Mouse (Mus musculus) regulatory T cell (primary cell): Measurements from ENCODE around the gene Ugt1a7c.
"Not testable (repeated sequence)": the region's sequence is repeated elsewhere in the genome, so short reads cannot be mapped to it uniquely, and the experiment has no call there.

Experiments used
- in situ Hi-C: fragments of 300-600 bp; cut with MboI, MseI; formaldehyde crosslinking; loops from one replicate; pipeline ENCODE4 v1.15.1; 2025; ENCODE audit warnings: high pct_unique_total_duplicates

Ugt1a7c gene

DNA sequence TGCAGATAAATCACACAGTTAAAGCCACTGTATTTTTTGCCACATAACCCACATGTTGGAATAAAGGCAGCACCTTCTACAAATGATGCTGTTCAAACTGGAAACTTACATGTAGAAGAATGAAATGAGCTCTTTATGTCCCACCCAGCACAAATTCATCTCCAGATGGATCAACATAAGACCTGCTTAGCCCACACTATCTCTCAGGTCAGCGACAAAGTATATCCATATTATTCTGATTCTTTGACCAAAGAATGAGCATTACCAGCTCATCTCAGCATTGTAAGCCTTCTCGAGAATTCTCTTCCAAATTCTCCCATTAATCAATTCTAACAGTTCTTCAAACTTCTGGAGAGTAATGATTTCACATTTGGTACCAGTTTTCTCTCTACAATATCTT is 127.4 kb downstream of the Ugt1a7c start:
- in situ Hi-C loops: no loop called here

DNA sequence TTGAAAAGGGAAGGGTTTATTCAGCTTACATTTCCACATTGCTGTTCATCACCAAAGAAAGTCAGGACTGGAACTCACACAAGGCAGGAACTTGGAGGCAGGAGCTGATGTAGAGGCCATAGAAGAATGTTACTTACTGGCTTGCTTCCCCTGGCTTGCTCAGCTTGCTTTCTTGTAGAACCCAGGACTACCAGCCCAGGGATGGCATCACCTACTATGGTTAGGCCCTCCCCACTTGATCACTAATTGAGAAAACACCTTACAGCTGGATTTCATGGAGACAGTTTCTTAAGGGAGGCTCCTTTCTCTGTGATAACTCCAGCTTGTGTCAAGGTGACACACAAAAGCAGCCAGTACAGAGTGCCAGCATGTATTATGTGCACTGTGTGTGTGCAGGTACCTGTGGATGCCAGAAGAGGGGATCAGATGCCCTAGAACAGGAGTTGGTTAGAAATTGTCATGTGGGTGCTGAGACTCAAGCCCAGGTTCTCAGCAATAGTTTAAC is 128.2 kb downstream of the Ugt1a7c start:
- in situ Hi-C loops: not testable (repeated sequence)

DNA sequence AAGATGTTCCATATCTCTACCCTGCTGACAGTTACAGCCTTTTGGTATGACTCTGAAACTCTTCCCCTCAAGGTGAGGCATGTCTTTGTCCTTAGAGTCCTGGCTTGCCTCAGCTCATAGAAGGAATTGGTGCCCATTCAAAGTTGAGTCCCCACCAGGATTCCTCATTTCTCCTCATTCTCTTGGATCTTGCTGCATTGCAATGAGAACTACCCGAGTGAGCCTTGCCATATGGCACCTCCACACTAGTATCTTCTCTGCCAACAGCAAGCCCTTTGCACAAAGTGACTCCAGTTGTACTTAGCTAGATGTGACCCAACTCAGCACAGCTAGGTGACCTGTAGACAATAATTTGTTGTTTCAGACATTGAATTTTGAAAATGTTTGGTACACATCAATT is 128.7 kb downstream of the Ugt1a7c start:
- in situ Hi-C loops: no loop called here

DNA sequence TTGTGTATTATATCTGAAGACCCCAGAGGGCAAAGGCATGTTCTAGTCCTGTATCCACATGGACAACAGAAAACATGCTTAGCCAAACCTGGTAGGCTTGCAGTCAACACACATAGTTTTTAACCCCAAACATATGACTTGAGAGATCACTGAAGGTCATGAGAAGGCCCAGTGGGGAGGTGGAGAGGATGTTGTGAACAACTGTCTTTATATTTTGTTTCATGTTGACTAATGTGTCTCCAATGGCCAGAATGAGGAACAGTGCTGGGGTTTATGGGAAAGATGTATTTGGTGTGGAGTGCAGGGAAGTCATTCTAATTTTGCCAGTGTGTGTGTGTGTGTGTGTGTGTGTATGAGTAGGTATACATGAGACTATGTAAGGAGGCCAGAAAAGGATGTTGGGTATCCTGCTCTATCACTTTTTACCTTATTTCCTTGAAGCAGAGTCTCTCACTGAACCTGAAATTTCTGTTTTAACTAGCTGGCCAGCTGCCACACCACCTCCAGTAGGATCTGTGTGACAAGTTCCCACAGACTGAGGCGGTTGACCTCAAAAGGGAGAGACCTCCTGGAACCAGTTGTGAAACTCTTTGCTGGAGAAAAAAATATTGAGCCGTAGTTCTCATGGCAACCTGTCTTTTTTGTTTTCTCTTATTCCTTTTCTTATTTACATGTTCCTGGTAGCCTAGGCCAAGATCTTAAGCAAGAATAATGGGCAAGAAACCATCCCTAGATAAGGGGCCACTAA is 129.3 kb downstream of the Ugt1a7c start:
- in situ Hi-C loops: no loop called here

DNA sequence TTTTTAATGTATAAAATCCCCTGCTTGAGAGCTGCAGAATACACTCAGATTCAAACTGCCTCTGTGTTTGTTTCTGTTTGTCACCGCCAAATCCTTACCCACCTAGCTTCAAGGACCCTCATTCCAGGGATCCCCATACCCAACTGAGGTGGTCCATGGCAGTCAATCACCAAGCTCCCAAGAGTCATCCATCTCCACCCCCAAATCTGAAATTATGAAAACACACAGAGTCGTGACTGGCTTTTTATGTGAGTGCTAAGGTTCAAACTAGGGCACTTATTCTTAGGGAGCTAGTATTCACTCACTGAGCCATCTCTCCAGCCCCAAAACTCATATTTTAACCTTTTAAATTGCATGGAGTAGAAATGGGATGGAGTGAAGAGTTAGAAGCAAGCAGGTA is 130.4 kb downstream of the Ugt1a7c start:
- in situ Hi-C loops: not testable (repeated sequence)

DNA sequence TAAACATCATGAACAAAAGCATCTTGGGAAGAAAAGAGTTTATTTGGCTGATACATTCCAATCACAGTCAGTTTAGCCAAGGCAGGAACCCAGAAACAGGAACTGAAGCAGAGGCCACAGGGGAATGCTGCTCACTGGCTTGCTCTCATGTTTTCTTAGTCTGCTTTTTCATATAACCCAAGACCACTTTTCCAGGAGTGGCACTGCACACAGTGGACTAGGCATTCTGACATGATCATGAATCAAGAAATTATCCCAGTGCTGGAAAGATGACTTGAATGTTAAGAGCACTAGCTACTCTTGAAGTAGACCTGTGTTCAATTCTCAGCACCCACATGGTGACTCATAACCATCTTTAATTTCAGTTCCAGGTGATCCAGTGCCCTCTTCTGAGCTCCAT is 130.9 kb downstream of the Ugt1a7c start:
- in situ Hi-C loops: no loop called here

DNA sequence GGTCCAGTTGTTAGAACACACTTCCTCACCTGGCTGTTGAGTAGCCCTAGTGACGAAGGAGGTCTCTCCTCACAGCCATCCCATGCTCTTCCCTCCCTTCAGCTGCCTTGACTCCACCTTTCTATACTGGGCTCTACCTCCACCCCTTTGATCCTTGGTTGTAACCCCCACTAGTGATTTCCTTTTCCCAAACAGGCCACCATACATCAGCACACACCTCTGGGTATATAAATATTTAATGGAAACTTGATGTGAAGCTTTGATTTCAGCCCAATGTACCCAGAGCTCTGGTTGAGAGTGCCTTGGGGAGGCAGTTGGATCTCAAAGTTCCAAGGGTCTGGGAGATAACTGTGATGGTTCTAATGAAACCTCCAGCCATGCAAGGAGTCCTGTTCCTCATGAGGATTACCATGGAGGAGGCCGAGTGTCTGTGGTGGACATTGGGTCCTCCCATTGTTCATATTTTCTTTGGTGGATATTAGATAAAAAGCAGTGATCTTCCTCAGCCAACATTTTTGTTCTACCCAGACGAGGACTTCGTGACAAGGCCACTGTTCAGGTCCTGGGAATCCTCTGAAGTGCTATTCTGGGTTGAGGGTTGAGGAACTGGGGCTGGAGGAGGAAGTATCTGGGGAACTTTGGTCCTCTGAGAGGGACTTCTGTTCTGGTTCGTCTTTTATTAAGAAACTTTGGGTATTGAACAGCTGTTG is 132.0 kb downstream of the Ugt1a7c start, which contains the start of gene Mroh2a:
Gene Mroh2a, plus strand, starts transcription at position 317 of the 710 bp plus-strand sequence.
- in situ Hi-C loops: no loop called here

DNA sequence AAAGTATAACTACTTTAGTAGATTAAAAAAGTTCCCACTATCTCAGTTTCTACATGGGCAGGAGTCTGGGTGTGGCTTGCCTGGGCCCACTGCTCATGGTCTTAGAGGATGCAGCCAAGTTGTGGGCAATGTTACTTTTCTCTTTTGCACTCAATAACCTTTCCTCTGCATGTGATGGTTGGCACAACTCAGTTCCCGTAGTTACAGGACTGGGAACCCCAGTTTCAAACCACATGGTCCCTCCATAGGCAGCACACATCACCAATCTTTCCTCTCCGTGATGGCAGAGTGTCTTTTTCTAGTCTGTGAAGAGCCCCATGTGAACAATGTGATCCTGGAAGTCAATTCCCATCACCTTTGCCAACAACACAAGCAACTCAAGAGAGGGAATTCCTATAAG is 132.6 kb downstream of the Ugt1a7c start:
- in situ Hi-C loops: no loop called here

DNA sequence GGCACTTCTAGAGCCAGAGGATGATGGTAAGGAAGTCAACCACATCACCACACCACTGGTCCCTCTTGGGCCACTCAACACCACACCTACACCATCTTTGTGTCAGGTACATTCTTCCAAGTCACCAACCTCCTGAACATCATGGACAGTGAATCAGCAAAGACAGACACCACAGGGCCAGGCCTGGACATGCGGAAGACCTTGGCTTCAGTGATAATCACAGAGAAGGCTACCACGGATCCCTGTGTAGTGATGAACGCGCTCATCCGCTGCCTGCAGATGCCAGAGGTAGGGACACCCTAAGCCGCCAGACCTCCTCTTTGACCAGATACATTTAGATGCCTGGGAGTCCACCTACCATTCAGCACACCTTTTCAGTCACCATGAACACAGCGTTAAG is 133.3 kb downstream of the Ugt1a7c start:
- in situ Hi-C loops: no loop called here

DNA sequence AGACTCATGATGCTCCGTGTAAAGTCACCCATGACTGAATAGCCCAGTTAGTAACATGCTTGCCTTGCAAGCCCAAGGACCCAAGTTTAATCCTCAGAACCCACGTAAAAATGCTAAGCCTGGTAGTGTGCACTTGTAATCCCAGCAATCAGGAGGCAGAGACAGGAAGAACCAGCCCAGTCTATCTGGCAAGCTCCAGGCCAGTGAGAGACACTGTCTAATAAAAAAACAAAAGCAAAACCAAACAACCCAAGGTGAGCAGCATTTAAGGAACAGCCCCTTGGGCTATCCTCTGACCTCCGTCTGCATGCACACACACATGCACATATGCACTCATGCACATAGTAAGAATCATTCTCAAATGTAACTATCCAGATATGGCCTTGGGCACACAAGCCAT is 134.7 kb downstream of the Ugt1a7c start:
- in situ Hi-C loops: no loop called here

DNA sequence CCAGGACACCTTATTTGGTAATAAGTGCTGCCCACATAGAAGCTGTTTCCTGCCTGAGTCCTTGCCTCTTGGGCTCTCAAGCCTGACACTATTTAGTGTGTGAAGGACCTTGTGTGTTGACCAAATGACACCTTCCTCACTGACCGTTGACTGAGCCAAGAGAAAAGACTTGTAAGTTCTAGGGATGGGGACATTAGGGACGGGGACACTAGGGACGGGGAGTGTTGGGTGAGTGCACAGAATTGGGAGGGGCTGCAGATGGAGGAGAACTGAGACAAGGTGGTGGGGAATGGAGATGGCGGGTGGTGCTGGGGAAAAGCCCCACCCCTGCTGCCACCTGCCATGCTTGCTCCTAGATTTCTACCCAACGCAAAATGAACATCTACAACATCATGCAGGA is 135.1 kb downstream of the Ugt1a7c start:
- in situ Hi-C loops: no loop called here

DNA sequence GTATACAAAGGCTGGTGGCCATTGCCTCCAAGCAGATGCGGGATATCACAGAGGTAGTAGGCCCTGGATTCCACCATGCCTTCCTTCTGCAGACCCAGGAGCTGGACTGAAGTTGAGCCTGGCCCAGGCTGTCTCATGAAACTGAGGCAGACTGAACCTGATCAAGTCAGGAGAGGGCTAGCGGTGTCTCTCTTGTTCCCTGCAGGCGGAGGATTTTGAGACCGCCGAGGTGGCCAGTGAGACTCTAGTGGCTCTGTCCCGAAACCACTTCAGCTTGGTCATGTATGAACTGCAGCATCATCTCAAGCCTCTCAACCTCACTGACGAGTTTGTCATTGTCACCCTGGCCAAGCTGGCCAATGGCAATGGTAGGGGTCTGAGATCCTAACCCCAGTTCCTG is 135.6 kb downstream of the Ugt1a7c start:
- in situ Hi-C loops: no loop called here

DNA sequence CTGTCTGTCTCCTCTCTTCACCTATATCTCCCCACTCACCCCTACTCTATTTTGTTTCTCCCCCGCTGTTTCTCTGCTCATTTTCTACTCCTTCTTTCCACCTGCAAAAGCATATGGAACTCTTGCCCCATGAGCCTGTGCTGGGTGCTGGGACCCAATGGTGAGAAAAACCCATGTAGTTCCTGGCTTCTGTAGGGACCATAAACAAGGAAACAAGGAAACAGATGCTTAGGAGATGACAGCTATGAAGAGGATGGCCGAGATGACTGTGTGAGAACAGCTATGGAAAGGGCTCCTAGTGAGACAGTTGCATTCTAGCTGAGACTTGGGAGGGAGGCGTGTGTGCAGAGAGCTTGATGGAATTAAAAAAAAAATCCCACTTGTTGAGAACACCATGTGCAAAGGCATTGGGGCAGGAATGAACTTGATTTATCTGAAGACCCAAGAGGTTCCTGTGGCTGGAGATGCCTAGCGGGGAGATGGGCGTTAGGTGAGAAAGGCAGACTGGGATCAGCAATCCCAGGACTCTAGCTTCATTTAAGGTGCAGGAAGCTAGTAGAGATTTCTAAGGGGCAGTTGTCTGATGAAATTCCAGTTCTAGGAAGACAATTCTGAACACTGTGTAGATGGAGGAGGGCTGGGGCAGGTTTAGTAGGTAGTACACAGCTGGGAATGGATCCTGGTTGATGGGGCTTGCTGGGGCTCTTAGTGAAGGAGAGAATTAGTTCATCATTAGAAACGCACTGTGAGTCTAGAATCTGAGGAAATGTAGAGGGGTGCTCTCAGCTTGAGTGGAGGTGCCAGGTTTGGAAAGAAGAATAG is 136.3 kb downstream of the Ugt1a7c start:
- in situ Hi-C loops: no loop called here

DNA sequence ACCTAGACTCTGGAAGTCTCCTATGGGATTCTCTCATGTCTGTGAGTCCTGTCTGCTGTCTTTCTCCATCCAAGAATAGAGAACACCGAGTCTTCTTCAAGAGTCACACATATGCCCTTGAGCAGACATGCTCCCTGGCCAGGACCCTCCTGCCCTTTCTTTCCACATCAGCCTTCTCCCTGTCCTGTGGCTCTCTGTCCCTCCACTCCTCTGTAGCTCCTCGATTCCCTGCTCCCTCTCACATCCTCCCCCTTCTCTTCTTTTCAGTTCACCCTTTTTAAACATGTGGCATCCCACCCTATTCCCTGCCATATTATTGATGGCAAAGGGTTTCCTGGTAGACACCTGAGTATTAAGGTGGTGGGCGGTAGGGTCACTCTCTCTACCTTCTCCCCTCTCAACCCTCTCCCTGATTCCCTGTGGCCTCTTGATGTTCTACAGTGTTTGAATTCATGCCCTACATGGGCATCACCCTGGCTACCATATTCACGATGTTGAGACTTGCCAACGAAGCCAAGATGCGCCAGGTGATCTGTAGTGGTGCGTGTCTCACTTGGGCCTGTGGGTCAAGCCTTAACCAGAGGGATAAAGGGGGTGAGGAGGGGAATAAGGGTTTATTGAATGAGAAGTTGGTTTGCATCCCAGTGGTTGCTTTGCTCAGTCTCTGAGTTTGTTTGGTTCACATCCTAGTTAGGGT is 137.1 kb downstream of the Ugt1a7c start:
- in situ Hi-C loops: no loop called here

DNA sequence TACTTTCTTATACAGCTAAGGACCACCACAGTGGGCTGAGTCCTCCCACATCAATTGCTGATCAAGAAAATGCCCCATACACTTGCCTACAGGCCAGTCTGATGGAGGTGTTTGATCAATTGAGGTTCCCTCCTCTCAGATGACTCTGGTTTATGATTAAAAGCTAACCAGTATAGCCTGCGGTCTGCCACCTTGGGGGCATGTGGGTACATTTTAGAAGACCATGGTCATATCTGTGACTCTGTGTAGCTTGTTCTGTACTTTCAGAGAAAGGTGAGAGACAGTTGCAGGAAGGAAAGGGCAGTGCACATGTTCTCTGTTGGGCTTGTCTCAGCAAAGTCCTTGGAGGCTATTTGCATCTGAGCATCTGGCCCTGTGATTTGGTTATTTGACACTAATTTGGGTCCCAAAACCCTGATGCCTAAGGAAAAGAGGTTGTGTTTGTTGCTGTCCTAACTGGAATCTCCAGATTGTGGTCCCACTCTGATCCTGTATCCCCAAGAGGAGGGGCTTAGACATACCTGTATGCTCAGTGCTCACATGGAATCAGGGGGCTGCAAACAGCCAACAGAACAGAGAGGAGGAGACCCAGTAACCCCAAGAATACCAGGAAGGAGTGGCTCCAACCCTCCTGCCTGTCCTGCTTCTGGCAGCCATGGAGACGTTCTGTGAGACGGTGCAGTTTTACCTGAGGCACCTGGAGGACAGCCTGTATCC is 138.0 kb downstream of the Ugt1a7c start:
- in situ Hi-C loops: no loop called here

DNA sequence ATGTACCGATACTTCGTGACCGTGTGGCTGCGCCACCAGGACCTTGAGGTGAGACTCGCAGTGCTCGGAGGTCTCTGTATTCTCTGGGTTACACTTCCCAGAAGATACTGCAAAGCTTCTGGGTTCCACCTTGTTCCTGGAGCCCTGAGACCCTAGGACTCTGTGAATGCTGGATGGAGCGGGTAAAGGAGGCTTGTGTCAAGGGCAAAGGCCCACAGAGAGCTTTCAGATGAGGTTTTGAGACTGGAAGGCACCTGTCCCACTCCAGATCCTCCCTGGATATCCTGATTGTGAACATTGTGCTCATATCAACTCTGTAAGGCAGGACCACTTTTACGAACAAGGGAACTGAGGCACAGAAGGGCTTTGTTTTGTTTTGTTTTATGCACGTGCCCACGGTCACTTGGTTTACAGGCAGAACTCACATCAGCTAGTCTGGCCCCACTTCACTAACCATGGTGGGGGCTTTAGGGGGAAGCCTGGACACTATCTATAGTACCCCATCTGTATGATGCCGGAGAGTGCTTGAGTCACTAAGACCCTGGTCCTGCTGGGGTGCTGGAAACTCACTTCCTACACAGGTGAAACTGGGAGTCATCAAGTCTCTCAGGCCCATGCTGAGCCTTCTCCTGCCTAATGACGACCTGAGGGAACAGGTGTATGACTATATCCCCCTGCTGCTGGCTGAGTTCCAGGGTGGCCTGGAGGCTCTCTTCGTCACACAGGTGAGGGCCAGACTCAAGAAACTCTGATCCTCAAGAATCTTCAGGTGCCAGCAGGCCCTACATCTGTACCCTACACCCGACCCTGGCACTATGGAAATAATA is 138.8 kb downstream of the Ugt1a7c start:
- in situ Hi-C loops: no loop called here

DNA sequence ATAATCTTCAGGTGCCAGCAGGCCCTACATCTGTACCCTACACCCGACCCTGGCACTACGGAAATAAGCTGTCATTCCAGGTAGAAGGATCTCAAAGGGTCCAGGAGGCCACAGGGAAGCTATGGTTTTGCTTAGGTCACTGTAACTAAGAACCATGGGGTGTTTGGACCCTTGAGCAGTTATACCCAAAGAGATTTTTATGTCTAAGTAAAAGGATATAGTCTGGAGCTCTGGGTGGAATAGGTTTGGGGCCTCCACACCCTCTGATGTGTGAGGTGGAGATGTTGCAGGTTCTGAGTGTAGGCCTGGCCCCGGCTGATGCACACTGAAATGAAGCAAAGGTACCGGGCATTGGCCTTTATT is 139.4 kb downstream of the Ugt1a7c start:
- in situ Hi-C loops: no loop called here

DNA sequence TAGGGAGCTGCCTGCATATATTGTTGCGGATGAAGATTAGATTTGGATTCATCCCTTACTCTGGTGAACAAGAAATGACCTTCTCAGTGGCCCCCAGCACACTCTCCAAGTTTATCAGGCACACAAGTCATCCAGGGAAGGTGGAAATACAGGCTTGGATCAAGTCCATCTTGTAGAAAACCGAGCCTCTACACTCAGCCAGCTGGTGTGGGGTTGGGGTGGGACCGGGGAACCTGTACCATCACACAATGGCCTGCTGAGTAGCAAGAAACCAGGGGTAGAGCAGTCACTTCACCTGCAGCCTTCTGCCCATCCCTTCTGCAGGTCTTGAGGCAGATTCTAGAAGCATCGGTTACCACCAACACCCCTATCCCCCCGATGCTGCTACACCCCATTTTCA is 139.8 kb downstream of the Ugt1a7c start:
- in situ Hi-C loops: no loop called here

DNA sequence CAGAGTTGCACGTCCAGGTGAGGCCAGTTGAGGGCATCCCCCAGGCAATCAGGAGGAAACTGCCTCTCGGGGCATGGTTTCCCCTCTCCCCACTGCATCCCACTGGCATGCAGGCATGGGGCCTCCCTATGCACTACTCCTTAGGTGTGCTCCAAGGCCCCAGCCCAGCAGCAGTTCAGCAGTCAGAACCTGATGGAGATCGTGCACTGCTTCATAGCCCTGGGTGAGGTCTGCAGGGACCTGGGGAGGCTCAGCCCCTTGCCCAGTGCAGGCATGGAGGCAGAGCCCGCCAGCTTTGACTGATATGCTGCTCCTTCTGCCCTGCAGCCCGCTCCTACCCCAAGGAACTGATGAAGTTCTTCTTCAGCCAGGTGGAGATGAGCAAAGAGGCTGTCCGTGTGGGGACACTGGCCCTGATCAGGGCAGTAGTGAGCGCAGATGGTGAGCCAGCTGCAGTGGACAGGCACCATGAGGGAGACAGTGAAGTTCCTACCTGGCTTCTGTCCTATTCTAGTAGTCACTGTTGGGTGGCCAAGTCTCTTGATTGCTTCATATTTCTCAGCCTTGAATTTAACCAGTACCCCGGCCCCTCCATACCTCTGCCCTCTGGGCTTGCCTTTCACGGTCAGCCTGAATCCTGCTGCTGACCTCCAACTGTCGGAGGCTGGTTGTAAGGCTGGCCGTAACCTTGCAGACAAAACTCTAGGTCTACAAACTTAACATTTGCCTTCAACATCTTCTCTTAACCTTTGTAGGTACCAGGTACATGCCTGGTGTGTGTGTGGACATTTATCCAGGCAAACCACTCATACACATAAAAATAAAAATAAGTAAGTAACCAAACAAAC is 140.4 kb downstream of the Ugt1a7c start:
- in situ Hi-C loops: no loop called here
